18 mouse cellular contexts compared by ENCODE assay signal in genomic region chr8:10177131-10177530, GRCm38 (mm10). TPM values are rescaled to one million over a fixed set of nuclear protein-coding genes. Genes with fewer than 3 reads are reported as not detected.
"Had no signal": no experiment of that assay in that cellular context is flagged by ENCODE, and none has a peak within 500 bp of the region (broad histone marks: within the 10 kb centered on the region; RNA-seq: fewer than 3 reads in every experiment).

No protein-coding gene starts in this region.

- H3K27ac ChIP-seq: liver, embryonic 15.5 days; lung, embryonic 15.5 days; macrophage; midbrain, embryonic 15.5 days; neural tube, embryonic 12.5 days; stomach, embryonic 15.5 days had no signal

- H3K4me3 ChIP-seq: liver, embryonic 15.5 days; lung, embryonic 15.5 days; megakaryocyte, embryonic 14.5 days; midbrain, embryonic 15.5 days; neural tube, embryonic 12.5 days; stomach, embryonic 15.5 days had no signal

- ATAC-seq: liver, postnatal 0 days; lung, postnatal 0 days; midbrain, embryonic 15.5 days had no signal

- H3K4me2 ChIP-seq: liver, embryonic 15.5 days; lung, embryonic 15.5 days; midbrain, embryonic 15.5 days; neural tube, embryonic 12.5 days; stomach, embryonic 15.5 days had no signal

- H3K9me3 ChIP-seq: liver, embryonic 15.5 days; lung, embryonic 15.5 days; megakaryocyte, embryonic 14.5 days; midbrain, embryonic 15.5 days; neural tube, embryonic 12.5 days; stomach, embryonic 15.5 days had no signal

- H3K27me3 ChIP-seq: liver, embryonic 15.5 days; lung, embryonic 15.5 days; megakaryocyte, embryonic 14.5 days; midbrain, embryonic 15.5 days; neural tube, embryonic 12.5 days; stomach, embryonic 15.5 days had no signal

- H3K36me3 ChIP-seq: liver, embryonic 15.5 days; lung, embryonic 15.5 days; midbrain, embryonic 15.5 days; neural tube, embryonic 12.5 days; stomach, embryonic 15.5 days had no signal

- H3K4me1 ChIP-seq: liver, embryonic 15.5 days; lung, embryonic 15.5 days; megakaryocyte, embryonic 14.5 days had no signal

- DNase-seq: liver, postnatal 0 days; lung, adult 2 months; lung, postnatal 14 days; lung, postnatal 36 days; right cerebral cortex, postnatal 14 days; thymus, adult 18-20 months; thymus, postnatal 14 days; thymus, postnatal 36 days had no signal

- H3K9ac ChIP-seq: liver, embryonic 15.5 days; liver, postnatal 0 days; lung, embryonic 15.5 days; midbrain, embryonic 15.5 days; neural tube, embryonic 12.5 days; stomach, embryonic 15.5 days had no signal

RNA-seq across cellular contexts. Expression of gene Myo16, which starts 23.4 kb away (rescaled TPM):
- total RNA-seq: megakaryocyte progenitor cell, adult 5-6 weeks; monocyte, adult 5-6 weeks had no signal
- polyA plus RNA-seq: macrophage had no signal
